Mouse (Mus musculus): Measurements from ENCODE around the gene Scgb3a1. TPM values are rescaled to one million over a fixed set of nuclear protein-coding genes. Genes with fewer than 3 reads are reported as not detected.

Gene Scgb3a1
- polyA plus RNA-seq, 1 experiment from 2014 or later, result not detected

GRCm38 (mm10) chr11:49704804-49705203, 41.4 kb downstream of the Scgb3a1 start:
- H3K27me3 ChIP-seq (replicated peaks; ENCODE audit: control insufficient read depth, insufficient read depth, low read length), result no peaks in the 10 kb centered on the region
- no peak overlapping the region for H3K4me3 ChIP-seq (ENCODE audit: low read depth, low read length)
- no peak for DNase-seq (ENCODE audit: low spot score)
- no peaks in the 10 kb centered on the region for H3K9me3 ChIP-seq (ENCODE audit: control insufficient read depth, low read length)
- no peak overlapping the region for H3K4me2 ChIP-seq
- ATAC-seq (replicated peaks; ENCODE audit: low FRiP score), result no peak
- H3K9ac ChIP-seq (ENCODE audit: low read depth, low read length), result no peak overlapping the region
- H3K36me3 ChIP-seq (ENCODE audit: control insufficient read depth, insufficient read depth, low read length), result peaks cover 18% of the 10 kb centered on the region
- H3K27ac ChIP-seq (ENCODE audit: low read depth, low read length), result no peak overlapping the region
- 73% methylated on average over 8 of the region's 8 CpGs for WGBS
- peaks cover 16% of the 10 kb centered on the region for H3K4me1 ChIP-seq (replicated peaks; ENCODE audit: control insufficient read depth, insufficient read depth, low read length)

GRCm38 (mm10) chr11:49707834-49708233, 44.4 kb downstream of the Scgb3a1 start:
- Histone ChIP-seq H3K9ac (ENCODE audit: low read depth, low read length) (no peak overlapping the region), H3K9me3 (ENCODE audit: control insufficient read depth, low read length) (no peaks in the 10 kb centered on the region), H3K27me3 (replicated peaks; ENCODE audit: control insufficient read depth, insufficient read depth, low read length) (no peaks in the 10 kb centered on the region), H3K4me1 (replicated peaks; ENCODE audit: control insufficient read depth, insufficient read depth, low read length) (peaks cover 25% of the 10 kb centered on the region), H3K36me3 (ENCODE audit: control insufficient read depth, insufficient read depth, low read length) (peaks cover 5% of the 10 kb centered on the region; the same call in 1 of the 2 replicates), H3K4me2 (no peak overlapping the region), H3K4me3 (ENCODE audit: low read depth, low read length) (no peak overlapping the region), H3K27ac (ENCODE audit: low read depth, low read length) (no peak overlapping the region)
- no peak for DNase-seq (ENCODE audit: low spot score)
- WGBS, result 79% methylated on average over 2 of the region's 2 CpGs
- no peak for ATAC-seq (replicated peaks; ENCODE audit: low FRiP score)

- no peak overlapping the region for H3K27ac ChIP-seq (ENCODE audit: low read depth, low read length)
- H3K4me3 ChIP-seq (ENCODE audit: low read depth, low read length), result peak overlapping the region; percentile 95
- 73% methylated on average over 2 of the region's 2 CpGs for WGBS
- H3K27me3 ChIP-seq (replicated peaks; ENCODE audit: control insufficient read depth, insufficient read depth, low read length), result no peaks in the 10 kb centered on the region
- peaks cover 28% of the 10 kb centered on the region for H3K4me1 ChIP-seq (replicated peaks; ENCODE audit: control insufficient read depth, insufficient read depth, low read length)
- H3K9ac ChIP-seq (ENCODE audit: low read depth, low read length), result no peak overlapping the region
- no peaks in the 10 kb centered on the region for H3K9me3 ChIP-seq (ENCODE audit: control insufficient read depth, low read length)
- ATAC-seq (replicated peaks; ENCODE audit: low FRiP score) (no peak), DNase-seq (ENCODE audit: low spot score) (no peak)
- H3K36me3 ChIP-seq (ENCODE audit: control insufficient read depth, insufficient read depth, low read length), result peaks cover 3% of the 10 kb centered on the region; the same call in 1 of the 2 replicates
- peak overlapping the region; percentile 67 for H3K4me2 ChIP-seq
Measured at GRCm38 (mm10) chr11:49710664-49711063, 47.3 kb downstream of the Scgb3a1 start.

GRCm38 (mm10) chr11:49711981-49712554, 48.7 kb downstream of the Scgb3a1 start:
- DNase-seq (ENCODE audit: low spot score) (peak; percentile 62), ATAC-seq (replicated peaks; ENCODE audit: low FRiP score) (peak; percentile 48)
- under 1% methylated on average over 56 of the region's 70 CpGs for WGBS
- no peaks in the 10 kb centered on the region for H3K9me3 ChIP-seq (ENCODE audit: control insufficient read depth, low read length)
- peak overlapping the region; percentile 97 for H3K27ac ChIP-seq (ENCODE audit: low read depth, low read length)
- peak overlapping the region; percentile 67 for H3K4me2 ChIP-seq
- no peaks in the 10 kb centered on the region for H3K36me3 ChIP-seq (ENCODE audit: control insufficient read depth, insufficient read depth, low read length)
- no peaks in the 10 kb centered on the region for H3K27me3 ChIP-seq (replicated peaks; ENCODE audit: control insufficient read depth, insufficient read depth, low read length)
- H3K9ac ChIP-seq (ENCODE audit: low read depth, low read length), result peak overlapping the region; percentile 98
- H3K4me3 ChIP-seq (ENCODE audit: low read depth, low read length), result peak overlapping the region; percentile 95
- H3K4me1 ChIP-seq (replicated peaks; ENCODE audit: control insufficient read depth, insufficient read depth, low read length), result peaks cover 28% of the 10 kb centered on the region

GRCm38 (mm10) chr11:49712555-49713335, 49.3 kb downstream of the Scgb3a1 start, which contains the start of gene Cnot6:
Gene Cnot6, minus strand, starts transcription at chr11:49712723.
- peak within 1 kb of the TSS; percentile 84 for H3K4me2 ChIP-seq
- H3K4me3 ChIP-seq (ENCODE audit: low read depth, low read length), result peak within 1 kb of the TSS; percentile 95
- no peaks in the 10 kb centered on the region for H3K36me3 ChIP-seq (ENCODE audit: control insufficient read depth, insufficient read depth, low read length)
- under 1% methylated on average over 64 of the region's 65 CpGs for WGBS
- no peaks in the 10 kb centered on the region for H3K9me3 ChIP-seq (ENCODE audit: control insufficient read depth, low read length)
- ATAC-seq (replicated peaks; ENCODE audit: low FRiP score), result peak; percentile 94
- H3K27ac ChIP-seq (ENCODE audit: low read depth, low read length), result peak within 1 kb of the TSS; percentile 97
- no peaks in the 10 kb centered on the region for H3K27me3 ChIP-seq (replicated peaks; ENCODE audit: control insufficient read depth, insufficient read depth, low read length)
- peak; percentile 100 for DNase-seq (ENCODE audit: low spot score)
- H3K9ac ChIP-seq (ENCODE audit: low read depth, low read length), result peak within 1 kb of the TSS; percentile 98
- peaks cover 28% of the 10 kb centered on the region for H3K4me1 ChIP-seq (replicated peaks; ENCODE audit: control insufficient read depth, insufficient read depth, low read length)

GRCm38 (mm10) chr11:49713336-49714334, 50.2 kb downstream of the Scgb3a1 start:
- ATAC-seq (replicated peaks; ENCODE audit: low FRiP score) (peak; percentile 40; the same call in 1 of the 2 replicates), DNase-seq (ENCODE audit: low spot score) (peak; percentile 51)
- Histone ChIP-seq H3K9me3 (ENCODE audit: control insufficient read depth, low read length) (no peaks in the 10 kb centered on the region), H3K27me3 (replicated peaks; ENCODE audit: control insufficient read depth, insufficient read depth, low read length) (no peaks in the 10 kb centered on the region), H3K36me3 (ENCODE audit: control insufficient read depth, insufficient read depth, low read length) (no peaks in the 10 kb centered on the region), H3K4me2 (peak overlapping the region; percentile 84), H3K4me1 (replicated peaks; ENCODE audit: control insufficient read depth, insufficient read depth, low read length) (peaks cover 22% of the 10 kb centered on the region), H3K9ac (ENCODE audit: low read depth, low read length) (peak overlapping the region; percentile 98), H3K27ac (ENCODE audit: low read depth, low read length) (peak overlapping the region; percentile 40; the same call in 1 of the 2 replicates), H3K4me3 (ENCODE audit: low read depth, low read length) (peak overlapping the region; percentile 95)
- 39% methylated on average over 20 of the region's 20 CpGs for WGBS

Other genes with a start within 250 kb of the Scgb3a1 start
- gene Olfr1389, start 240.5 kb upstream of the Scgb3a1 start, polyA plus RNA-seq (2014; fragmentation: Nextera tagmentation; extraction: Ambion mirVana), result not detected in 2 replicates
- 0.19 and 0.21 TPM in 2 replicates for gene Olfr1388, start 227.0 kb upstream of the Scgb3a1 start, polyA plus RNA-seq (2014; fragmentation: Nextera tagmentation; extraction: Ambion mirVana)
- gene Olfr1387, start 208.3 kb upstream of the Scgb3a1 start, polyA plus RNA-seq (2014; fragmentation: Nextera tagmentation; extraction: Ambion mirVana), result not detected in 2 replicates
- gene Olfr1386, start 198.6 kb upstream of the Scgb3a1 start, polyA plus RNA-seq (2014; fragmentation: Nextera tagmentation; extraction: Ambion mirVana), result not detected in 2 replicates
- not detected in 2 replicates for gene Olfr1385, start 174.5 kb upstream of the Scgb3a1 start, polyA plus RNA-seq (2014; fragmentation: Nextera tagmentation; extraction: Ambion mirVana)
- not detected in 2 replicates for gene Olfr1384, start 156.9 kb upstream of the Scgb3a1 start, polyA plus RNA-seq (2014; fragmentation: Nextera tagmentation; extraction: Ambion mirVana)
- gene Olfr1383, start 144.0 kb upstream of the Scgb3a1 start, polyA plus RNA-seq (2014; fragmentation: Nextera tagmentation; extraction: Ambion mirVana), result not detected in 2 replicates
- gene Olfr1382, start 135.4 kb upstream of the Scgb3a1 start, polyA plus RNA-seq (2014; fragmentation: Nextera tagmentation; extraction: Ambion mirVana), result not detected in 2 replicates
- gene Olfr1381, start 120.2 kb upstream of the Scgb3a1 start, polyA plus RNA-seq (2014; fragmentation: Nextera tagmentation; extraction: Ambion mirVana), result not detected in 2 replicates
- gene Olfr1380, start 106.7 kb upstream of the Scgb3a1 start, polyA plus RNA-seq (2014; fragmentation: Nextera tagmentation; extraction: Ambion mirVana), result not detected in 2 replicates
- 9.2 and 9.9 TPM in 2 replicates for gene Flt4, start 54.3 kb upstream of the Scgb3a1 start, polyA plus RNA-seq (2014; fragmentation: Nextera tagmentation; extraction: Ambion mirVana)
- gene Cnot6, start 49.1 kb downstream of the Scgb3a1 start, polyA plus RNA-seq (2014; fragmentation: Nextera tagmentation; extraction: Ambion mirVana), result 34.8 and 35.9 TPM in 2 replicates
- 6.2 and 6.5 TPM in 2 replicates for gene Gfpt2, start 130.6 kb downstream of the Scgb3a1 start, polyA plus RNA-seq (2014; fragmentation: Nextera tagmentation; extraction: Ambion mirVana)
- gene Mapk9, start 183.1 kb downstream of the Scgb3a1 start, polyA plus RNA-seq (2014; fragmentation: Nextera tagmentation; extraction: Ambion mirVana), result 47.5 and 52.3 TPM in 2 replicates
- gene Rasgef1c, start 238.2 kb downstream of the Scgb3a1 start, polyA plus RNA-seq (2014; fragmentation: Nextera tagmentation; extraction: Ambion mirVana), result not detected in 2 replicates